Mouse (Mus musculus) c-Kit-positive CD71-positive TER-119-negative erythroid progenitor cells, embryonic 14.5 days (primary cell): ENCODE measurements around the gene Mab21l2.

Experiments
- DNase-seq: peaks from one replicate; pipeline ENCODE4 v3.0.0-alpha.2; 2013; ENCODE audit warnings: low read depth

The Mab21l2 gene

GRCm38 (mm10) chr3:86539555-86540168, 8.8 kb downstream of the Mab21l2 start:
- DNase-seq = no peak

GRCm38 (mm10) chr3:86538645-86539554, 9.5 kb downstream of the Mab21l2 start:
- DNase-seq = no peak

GRCm38 (mm10) chr3:86536751-86537150, 11.7 kb downstream of the Mab21l2 start:
- no peak for DNase-seq

- no peak for DNase-seq
Observed at GRCm38 (mm10) chr3:86531531-86532269, 16.7 kb downstream of the Mab21l2 start.

GRCm38 (mm10) chr3:86522880-86523505, 25.4 kb downstream of the Mab21l2 start:
- DNase-seq = no peak

DNA sequence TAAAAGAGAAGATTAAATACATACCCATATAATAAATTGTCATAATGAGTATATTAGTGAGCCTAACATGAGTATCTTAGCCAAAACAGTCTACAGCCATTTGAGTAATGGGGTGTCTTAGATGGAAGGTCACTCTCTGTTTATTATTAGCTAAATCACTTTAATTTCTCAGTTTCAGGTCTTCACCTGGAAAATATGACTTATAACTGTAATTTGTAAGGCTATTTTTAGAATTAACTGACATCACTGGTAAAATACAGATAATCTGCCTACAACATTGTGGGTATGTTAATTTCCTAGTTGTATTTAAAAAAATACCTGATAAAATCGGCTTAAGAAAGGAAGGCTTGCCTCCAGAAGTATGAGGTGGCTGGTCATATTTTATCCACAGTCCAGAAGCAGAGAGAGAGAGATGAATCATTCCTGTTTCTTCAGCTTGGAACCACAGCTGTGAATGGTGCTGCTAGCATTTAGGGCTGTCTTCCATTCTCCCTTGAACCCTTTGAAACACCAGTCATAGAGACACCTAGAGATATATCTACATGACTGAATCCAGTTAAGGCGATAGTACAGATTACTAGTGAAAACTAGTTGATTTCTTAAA, 29.8 kb downstream of the Mab21l2 start:
- DNase-seq = no peak

DNA sequence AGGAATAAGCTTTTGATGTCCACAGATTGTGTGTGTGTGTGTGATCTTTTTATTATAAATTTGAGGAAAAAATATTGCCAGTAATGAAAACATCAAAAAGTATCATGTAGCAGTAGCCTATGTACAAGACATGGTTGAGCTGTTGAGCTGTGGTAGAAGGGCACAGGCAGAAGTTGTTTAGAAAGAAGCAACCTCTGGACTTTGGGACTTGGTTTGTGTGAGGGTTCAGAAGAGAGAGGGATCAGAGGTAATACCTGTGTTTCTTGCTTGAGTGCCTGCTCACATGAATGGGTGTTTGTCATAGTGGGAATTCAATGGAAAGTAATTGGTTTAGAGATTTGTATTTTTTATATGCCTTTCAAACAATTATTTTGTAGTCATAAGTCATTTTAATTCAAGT, 47.8 kb downstream of the Mab21l2 start:
- no peak for DNase-seq
